Mouse (Mus musculus): ENCODE results near the gene Uggt1. TPM values are rescaled to one million over a fixed set of nuclear protein-coding genes. Genes with fewer than 3 reads are reported as not detected.
A peak's percentile ranks its signal among the peaks of the same experiment; 100 is the strongest.

Gene Uggt1
- 56.1 and 59.9 TPM in 2 replicates for polyA plus RNA-seq (2015; fragmentation: Nextera tagmentation; extraction: Ambion mirVana)

- 2% methylated on average over 49 of the region's 49 CpGs for WGBS
- peaks cover 21% of the 10 kb centered on the region for H3K4me1 ChIP-seq
- no peaks in the 10 kb centered on the region for H3K36me3 ChIP-seq
- H3K4me2 ChIP-seq, result peak within 1 kb of the TSS; percentile 71
- no peaks in the 10 kb centered on the region for H3K9me3 ChIP-seq (replicated peaks)
- H3K27ac ChIP-seq, result peak within 1 kb of the TSS; percentile 86
- no peaks in the 10 kb centered on the region for H3K27me3 ChIP-seq
- H3K9ac ChIP-seq, result peak within 1 kb of the TSS; percentile 73
- peak; percentile 98 for ATAC-seq (replicated peaks; ENCODE audit: low FRiP score)
- peak within 1 kb of the TSS; percentile 96 for H3K4me3 ChIP-seq (replicated peaks)
Measured at GRCm38 (mm10) chr1:36244058-36244827, at the start of gene Uggt1. Uggt1 (minus strand) TSS chr1:36244720.

- peaks cover 10% of the 10 kb centered on the region for H3K27me3 ChIP-seq
- no peaks in the 10 kb centered on the region for H3K4me1 ChIP-seq
- H3K36me3 ChIP-seq, result no peaks in the 10 kb centered on the region
- no peak overlapping the region for H3K4me2 ChIP-seq
- H3K4me3 ChIP-seq (replicated peaks), result no peak overlapping the region
- H3K9me3 ChIP-seq (replicated peaks), result no peaks in the 10 kb centered on the region
- no peak overlapping the region for H3K9ac ChIP-seq
- H3K27ac ChIP-seq, result no peak overlapping the region
- WGBS, result 90% methylated on average over 8 of the region's 8 CpGs
- no peak for ATAC-seq (replicated peaks; ENCODE audit: low FRiP score)
Measured at GRCm38 (mm10) chr1:36293470-36293869, 49.0 kb upstream of the Uggt1 start.

- Histone ChIP-seq H3K4me3 (replicated peaks) (no peak overlapping the region), H3K27me3 (no peaks in the 10 kb centered on the region)
- WGBS, result 89% methylated on average over 6 of the region's 6 CpGs
Measured at GRCm38 (mm10) chr1:36281849-36282248, 37.3 kb upstream of the Uggt1 start.

GRCm38 (mm10) chr1:36280938-36281337, 36.4 kb upstream of the Uggt1 start:
- 90% methylated on average over 3 of the region's 3 CpGs for whole genome bisulfite sequencing
- H3K27me3 ChIP-seq, result no peaks in the 10 kb centered on the region
- no peak overlapping the region for H3K4me3 ChIP-seq (replicated peaks)
- H3K9me3 ChIP-seq (replicated peaks), result no peaks in the 10 kb centered on the region
- H3K4me2 ChIP-seq, result no peak overlapping the region
- H3K36me3 ChIP-seq, result no peaks in the 10 kb centered on the region
- no peak for ATAC-seq (replicated peaks; ENCODE audit: low FRiP score)
- no peak overlapping the region for H3K9ac ChIP-seq
- peaks cover 6% of the 10 kb centered on the region; the same call in 1 of the 2 replicates for H3K4me1 ChIP-seq
- H3K27ac ChIP-seq, result no peak overlapping the region

More at GRCm38 (mm10) chr1:36281849-36282248, 37.3 kb upstream of the Uggt1 start:
- H3K9ac ChIP-seq, result no peak overlapping the region
- no peak for ATAC-seq (replicated peaks; ENCODE audit: low FRiP score)
- no peaks in the 10 kb centered on the region for H3K4me1 ChIP-seq
- H3K27ac ChIP-seq, result no peak overlapping the region
- no peak overlapping the region for H3K4me2 ChIP-seq
- no peaks in the 10 kb centered on the region for H3K9me3 ChIP-seq (replicated peaks)
- H3K36me3 ChIP-seq, result no peaks in the 10 kb centered on the region

GRCm38 (mm10) chr1:36279202-36279601, 34.7 kb upstream of the Uggt1 start:
- Histone ChIP-seq H3K4me2 (no peak overlapping the region), H3K36me3 (no peaks in the 10 kb centered on the region), H3K4me3 (replicated peaks) (no peak overlapping the region), H3K9me3 (replicated peaks) (no peaks in the 10 kb centered on the region), H3K27ac (no peak overlapping the region), H3K4me1 (peaks cover 22% of the 10 kb centered on the region), H3K9ac (no peak overlapping the region), H3K27me3 (no peaks in the 10 kb centered on the region)
- WGBS, result 25% methylated on average over 3 of the region's 3 CpGs
- 0 out of 2 replicates have a peak, but pooled peaks have one; percentile 45 for ATAC-seq (replicated peaks; ENCODE audit: low FRiP score)

- H3K27ac ChIP-seq, result no peak overlapping the region
- no peak for ATAC-seq (replicated peaks; ENCODE audit: low FRiP score)
- peaks cover 36% of the 10 kb centered on the region for H3K4me1 ChIP-seq
- no peaks in the 10 kb centered on the region for H3K27me3 ChIP-seq
- no peaks in the 10 kb centered on the region for H3K36me3 ChIP-seq
- 27% methylated on average over 7 of the region's 7 CpGs for WGBS
- H3K9ac ChIP-seq, result no peak overlapping the region
- H3K9me3 ChIP-seq (replicated peaks), result no peaks in the 10 kb centered on the region
- no peak overlapping the region for H3K4me2 ChIP-seq
- H3K4me3 ChIP-seq (replicated peaks), result no peak overlapping the region
Measured at GRCm38 (mm10) chr1:36277267-36278060, 32.9 kb upstream of the Uggt1 start.

- Histone ChIP-seq H3K36me3 (no peaks in the 10 kb centered on the region), H3K4me1 (peaks cover 53% of the 10 kb centered on the region), H3K4me3 (replicated peaks) (no peak overlapping the region), H3K27ac (0 out of 2 replicates have a peak overlapping the region, but pooled peaks have one; percentile 4), H3K9me3 (replicated peaks) (no peaks in the 10 kb centered on the region), H3K27me3 (no peaks in the 10 kb centered on the region), H3K4me2 (no peak overlapping the region), H3K9ac (no peak overlapping the region)
- WGBS, result 53% methylated on average over 13 of the region's 13 CpGs
- ATAC-seq (replicated peaks; ENCODE audit: low FRiP score), result no peak
Measured at GRCm38 (mm10) chr1:36275635-36276389, 31.3 kb upstream of the Uggt1 start.

GRCm38 (mm10) chr1:36274455-36274854, 29.9 kb upstream of the Uggt1 start, which contains the start of gene Neurl3:
Neurl3 (minus strand) TSS chr1:36274679.
- H3K27ac ChIP-seq, result peak within 1 kb of the TSS; percentile 94
- H3K4me3 ChIP-seq (replicated peaks), result peak within 1 kb of the TSS; percentile 28
- H3K9me3 ChIP-seq (replicated peaks), result no peaks in the 10 kb centered on the region
- peak within 1 kb of the TSS; percentile 55 for H3K4me2 ChIP-seq
- peaks cover 67% of the 10 kb centered on the region for H3K4me1 ChIP-seq
- no peak for ATAC-seq (replicated peaks; ENCODE audit: low FRiP score)
- WGBS, result 86% methylated on average over 5 of the region's 5 CpGs
- H3K27me3 ChIP-seq, result no peaks in the 10 kb centered on the region
- no peak within 1 kb of the TSS for H3K9ac ChIP-seq
- no peaks in the 10 kb centered on the region for H3K36me3 ChIP-seq

- H3K9ac ChIP-seq, result no peak overlapping the region
- H3K4me3 ChIP-seq (replicated peaks), result peak overlapping the region; percentile 28
- H3K27me3 ChIP-seq, result no peaks in the 10 kb centered on the region
- peak overlapping the region; percentile 55 for H3K4me2 ChIP-seq
- ATAC-seq (replicated peaks; ENCODE audit: low FRiP score), result peak; percentile 68
- peaks cover 73% of the 10 kb centered on the region for H3K4me1 ChIP-seq
- 3% methylated on average over 9 of the region's 9 CpGs for WGBS
- 0 out of 2 replicates have a peak, but pooled peaks cover 3% of the 10 kb centered on the region for H3K36me3 ChIP-seq
- peak overlapping the region; percentile 94 for H3K27ac ChIP-seq
- H3K9me3 ChIP-seq (replicated peaks), result no peaks in the 10 kb centered on the region
Measured at GRCm38 (mm10) chr1:36273288-36273687, 28.8 kb upstream of the Uggt1 start.

- H3K27me3 ChIP-seq, result no peaks in the 10 kb centered on the region
- no peak for ATAC-seq (replicated peaks; ENCODE audit: low FRiP score)
- H3K4me2 ChIP-seq, result peak overlapping the region; percentile 55
- 0 out of 2 replicates have a peak, but pooled peaks cover 4% of the 10 kb centered on the region for H3K36me3 ChIP-seq
- H3K9ac ChIP-seq, result no peak overlapping the region
- H3K9me3 ChIP-seq (replicated peaks), result no peaks in the 10 kb centered on the region
- H3K4me3 ChIP-seq (replicated peaks), result peak overlapping the region; percentile 28
- H3K27ac ChIP-seq, result peak overlapping the region; percentile 94
- WGBS, result 48% methylated on average over 5 of the region's 5 CpGs
- H3K4me1 ChIP-seq, result peaks cover 73% of the 10 kb centered on the region
Measured at GRCm38 (mm10) chr1:36272546-36272945, 28.0 kb upstream of the Uggt1 start.

- Histone ChIP-seq H3K9me3 (replicated peaks) (no peaks in the 10 kb centered on the region), H3K36me3 (0 out of 2 replicates have a peak, but pooled peaks cover 4% of the 10 kb centered on the region), H3K27me3 (no peaks in the 10 kb centered on the region), H3K9ac (no peak overlapping the region), H3K4me1 (peaks cover 73% of the 10 kb centered on the region), H3K4me3 (replicated peaks) (no peak overlapping the region), H3K4me2 (peak overlapping the region; percentile 55), H3K27ac (peak overlapping the region; percentile 94)
- 66% methylated on average over 8 of the region's 8 CpGs for WGBS
- ATAC-seq (replicated peaks; ENCODE audit: low FRiP score), result no peak
Measured at GRCm38 (mm10) chr1:36271516-36272230, 27.2 kb upstream of the Uggt1 start.

All from kidney, embryonic 15.5 days (tissue).